Mouse (Mus musculus): Measurements from ENCODE around the gene Prkar2b.

Gene Prkar2b

GRCm38 (mm10) chr12:31965517-31966212 lies 95.4 kb downstream of the Prkar2b start:
- no peak for DNase-seq

GRCm38 (mm10) chr12:31964074-31964473 lies 97.0 kb downstream of the Prkar2b start:
- DNase-seq = no peak

GRCm38 (mm10) chr12:31955843-31956242 lies 105.3 kb downstream of the Prkar2b start:
- no peak for DNase-seq

GRCm38 (mm10) chr12:31950659-31951031 lies 110.5 kb downstream of the Prkar2b start:
- DNase-seq = peak in 1 of 2 experiments; percentile 80

- DNase-seq = peak; percentile 97 to 98
These were observed 111.1 kb downstream of the Prkar2b start, which contains the start of gene Hbp1 for GRCm38 (mm10) chr12:31949759-31950658. Gene Hbp1, minus strand, starts transcription at chr12:31950535.

GRCm38 (mm10) chr12:31949193-31949741 lies 111.8 kb downstream of the Prkar2b start:
- DNase-seq = peak; percentile 95 to 97

- DNase-seq = no peak
These were observed 112.7 kb downstream of the Prkar2b start for GRCm38 (mm10) chr12:31948101-31949000.

GRCm38 (mm10) chr12:31947476-31947875 lies 113.6 kb downstream of the Prkar2b start:
- peak; percentile 21 to 42 for DNase-seq

- no peak for DNase-seq
These were observed 116.7 kb downstream of the Prkar2b start for GRCm38 (mm10) chr12:31944405-31944804.

GRCm38 (mm10) chr12:31943020-31943654 lies 118.0 kb downstream of the Prkar2b start:
- DNase-seq = no peak

- DNase-seq = no peak
These were observed 122.1 kb downstream of the Prkar2b start for GRCm38 (mm10) chr12:31939026-31939425.

GRCm38 (mm10) chr12:31938391-31938997 lies 122.6 kb downstream of the Prkar2b start:
- no peak for DNase-seq

- no peak for DNase-seq
These were observed 123.5 kb downstream of the Prkar2b start for GRCm38 (mm10) chr12:31937613-31938012.

- no peak for DNase-seq
These were observed 124.3 kb downstream of the Prkar2b start for GRCm38 (mm10) chr12:31936657-31937300.

- DNase-seq = no peak
These were observed 129.3 kb downstream of the Prkar2b start for GRCm38 (mm10) chr12:31931818-31932217.

GRCm38 (mm10) chr12:31928498-31928897 lies 132.6 kb downstream of the Prkar2b start:
- DNase-seq = no peak

GRCm38 (mm10) chr12:31926661-31927061 lies 134.4 kb downstream of the Prkar2b start:
- DNase-seq = peak; percentile 76 to 79

GRCm38 (mm10) chr12:31925343-31925742 lies 135.8 kb downstream of the Prkar2b start:
- DNase-seq = no peak

GRCm38 (mm10) chr12:31924135-31924534 lies 137.0 kb downstream of the Prkar2b start:
- DNase-seq = no peak

GRCm38 (mm10) chr12:31920464-31921405 lies 140.4 kb downstream of the Prkar2b start:
- DNase-seq = no peak

All from kidney, postnatal 4 days (tissue).